Mouse (Mus musculus) C2C12 (cell line): Measurements from ENCODE around the gene Kcnh2. TPM values are rescaled to one million over a fixed set of nuclear protein-coding genes. Genes with fewer than 3 reads are reported as not detected.
A peak's percentile ranks its signal among the peaks of the same experiment; 100 is the strongest.

Experiments used
- H3K27me3 ChIP-seq: one replicate; pipeline ENCODE4 v1.6.1; 2011; ENCODE audit not compliant: control insufficient read depth, insufficient read depth, insufficient read length
- H3K36me3 ChIP-seq: one replicate; pipeline ENCODE4 v1.6.1; 2011; ENCODE audit not compliant: control insufficient read depth, insufficient read depth
- H3K4me3 ChIP-seq: one replicate; pipeline ENCODE4 v1.5.1; 2011; ENCODE audit warnings: mild to moderate bottlenecking, control low read depth; ENCODE audit not compliant: poor library complexity, insufficient read depth, severe bottlenecking
- H3K79me2 ChIP-seq: one replicate; pipeline ENCODE4 v1.6.1; 2011; ENCODE audit not compliant: control insufficient read depth, insufficient read depth
- H3K79me3 ChIP-seq: one replicate; pipeline ENCODE4 v1.6.1; 2011; ENCODE audit warnings: low read depth, control low read depth
- H3ac ChIP-seq: one replicate; pipeline ENCODE3; 2011; ENCODE audit warnings: low read depth; ENCODE audit not compliant: control insufficient read depth, insufficient read length
- CEBPB ChIP-seq: IDR thresholded peaks from one replicate; pipeline ENCODE4 v1.6.1; 2011; ENCODE audit warnings: low read depth, mild to moderate bottlenecking, control low read depth, moderate library complexity
- CTCF ChIP-seq: IDR thresholded peaks from one replicate; pipeline ENCODE4 v1.5.1; 2011; ENCODE audit not compliant: control insufficient read depth, insufficient read depth, insufficient read length
- FOSL1 ChIP-seq: IDR thresholded peaks from one replicate; pipeline ENCODE4 v1.8.0; 2011; ENCODE audit warnings: mild to moderate bottlenecking, low read length; ENCODE audit not compliant: poor library complexity, insufficient read depth, severe bottlenecking
- MAX ChIP-seq: IDR thresholded peaks from one replicate; pipeline ENCODE4 v1.6.1; 2011; ENCODE audit warnings: mild to moderate bottlenecking, control low read depth
- MYOD1 ChIP-seq: IDR thresholded peaks from one replicate; pipeline ENCODE4 v1.6.1; 2011; ENCODE audit warnings: low read depth; ENCODE audit not compliant: control insufficient read depth, insufficient read length
- MYOG ChIP-seq: IDR thresholded peaks from one replicate; pipeline ENCODE4 v1.6.1; 2011; ENCODE audit not compliant: control insufficient read depth, insufficient read length; ENCODE audit errors: extremely low read depth
- USF1 ChIP-seq: IDR thresholded peaks from one replicate; pipeline ENCODE4 v1.6.1; 2011; ENCODE audit warnings: low read depth, mild to moderate bottlenecking, control low read depth, moderate library complexity
- polyA plus RNA-seq: library from polyadenylated mRNA; unstranded; fragments of >200 nt; fragmentation: generic; extraction: Trizol; gene quantifications from one replicate; pipeline ENCODE4 v1.2.1, GENCODE M21; 2012; ENCODE audit warnings: missing spikeins

Kcnh2 gene
- polyA plus RNA-seq, 1 experiment: 3.1 TPM

DNA sequence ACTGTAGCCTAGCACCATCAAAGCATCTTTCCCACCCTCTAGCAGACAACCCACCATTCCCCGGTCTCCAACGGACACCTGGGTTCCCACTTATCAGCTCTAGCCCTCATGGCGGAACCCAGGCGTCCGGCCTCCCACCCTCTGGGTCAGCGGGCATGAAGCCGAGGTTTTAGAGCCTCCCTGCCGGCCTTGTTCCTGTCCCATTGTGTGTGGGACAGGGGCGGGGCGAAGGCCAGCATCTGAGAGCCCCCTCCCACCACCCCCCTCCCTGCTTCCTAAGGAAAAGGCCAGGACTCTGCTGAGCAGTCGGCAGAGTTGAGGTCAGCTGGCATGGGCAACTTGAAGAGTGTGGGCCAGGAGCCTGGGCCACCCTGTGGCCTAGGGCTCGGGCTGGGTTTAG, 13.1 kb upstream of the Kcnh2 start, which contains the start of gene Nos3:
Gene Nos3 (plus strand): TSS at position 303 of the 400 bp plus-strand sequence.
- H3K79me2 ChIP-seq: no peaks in the 10 kb centered on the region
- no peak within 1 kb of the TSS for H3ac ChIP-seq
- H3K79me3 ChIP-seq: no peaks in the 10 kb centered on the region
- TF ChIP-seq MYOG (no peak), MAX (no peak), FOSL1 (no peak), USF1 (no peak), MYOD1 (no peak), CEBPB (no peak)
- no peaks in the 10 kb centered on the region for H3K36me3 ChIP-seq
- H3K27me3 ChIP-seq: peaks cover 20% of the 10 kb centered on the region
- no peak within 1 kb of the TSS for H3K4me3 ChIP-seq

DNA sequence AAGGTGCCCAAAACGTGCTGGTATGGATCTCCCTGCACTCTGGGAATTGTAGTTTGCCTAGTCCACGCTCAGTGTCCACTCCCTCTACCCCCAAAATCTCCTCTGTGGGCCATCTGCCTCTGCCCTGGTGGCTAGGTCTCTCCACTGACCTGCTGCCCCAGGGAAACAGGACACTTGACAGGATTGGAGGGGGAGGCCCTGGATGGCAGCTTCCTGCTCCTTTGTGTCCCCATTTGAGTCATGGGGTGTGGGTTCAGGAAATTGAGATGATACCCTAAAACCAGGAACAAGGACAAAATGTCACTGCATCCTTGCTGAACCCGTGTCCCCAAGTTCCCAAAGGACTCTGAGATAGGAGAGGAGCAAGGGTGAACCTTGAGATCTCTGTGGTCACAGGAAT, 12.7 kb upstream of the Kcnh2 start:
- Histone ChIP-seq H3K4me3 (no peak overlapping the region), H3K79me2 (no peaks in the 10 kb centered on the region), H3ac (no peak overlapping the region), H3K27me3 (peaks cover 20% of the 10 kb centered on the region), H3K79me3 (no peaks in the 10 kb centered on the region), H3K36me3 (no peaks in the 10 kb centered on the region)
- TF ChIP-seq MYOG (no peak), CTCF (no peak), MYOD1 (no peak), FOSL1 (no peak), MAX (no peak), USF1 (no peak)

DNA sequence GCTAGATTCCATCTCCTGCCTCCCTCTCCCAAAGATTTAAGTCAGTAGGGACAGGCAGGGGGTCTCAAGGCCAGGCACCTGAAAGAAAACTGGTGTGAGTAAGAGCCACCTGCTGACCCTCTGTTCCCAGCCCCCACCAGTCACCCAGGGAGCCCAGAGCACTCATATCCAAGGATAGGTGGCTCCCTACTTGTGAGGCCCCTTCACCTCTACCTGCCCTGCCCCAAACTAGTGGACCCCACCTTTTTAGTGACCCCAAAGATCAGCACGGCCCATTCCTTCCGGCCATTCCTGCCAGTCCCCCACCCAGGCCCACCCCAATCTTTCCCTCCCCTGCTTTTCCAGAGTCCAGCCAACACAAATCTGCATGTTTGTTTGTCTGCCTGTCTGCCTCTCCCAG, 12.1 kb upstream of the Kcnh2 start:
- peaks cover 20% of the 10 kb centered on the region for H3K27me3 ChIP-seq
- H3ac ChIP-seq: no peak overlapping the region
- H3K4me3 ChIP-seq: no peak overlapping the region
- H3K79me3 ChIP-seq: no peaks in the 10 kb centered on the region
- H3K79me2 ChIP-seq: no peaks in the 10 kb centered on the region
- TF ChIP-seq CTCF (no peak), FOSL1 (no peak), CEBPB (no peak), USF1 (no peak), MAX (no peak), MYOG (no peak), MYOD1 (no peak)
- H3K36me3 ChIP-seq: no peaks in the 10 kb centered on the region

DNA sequence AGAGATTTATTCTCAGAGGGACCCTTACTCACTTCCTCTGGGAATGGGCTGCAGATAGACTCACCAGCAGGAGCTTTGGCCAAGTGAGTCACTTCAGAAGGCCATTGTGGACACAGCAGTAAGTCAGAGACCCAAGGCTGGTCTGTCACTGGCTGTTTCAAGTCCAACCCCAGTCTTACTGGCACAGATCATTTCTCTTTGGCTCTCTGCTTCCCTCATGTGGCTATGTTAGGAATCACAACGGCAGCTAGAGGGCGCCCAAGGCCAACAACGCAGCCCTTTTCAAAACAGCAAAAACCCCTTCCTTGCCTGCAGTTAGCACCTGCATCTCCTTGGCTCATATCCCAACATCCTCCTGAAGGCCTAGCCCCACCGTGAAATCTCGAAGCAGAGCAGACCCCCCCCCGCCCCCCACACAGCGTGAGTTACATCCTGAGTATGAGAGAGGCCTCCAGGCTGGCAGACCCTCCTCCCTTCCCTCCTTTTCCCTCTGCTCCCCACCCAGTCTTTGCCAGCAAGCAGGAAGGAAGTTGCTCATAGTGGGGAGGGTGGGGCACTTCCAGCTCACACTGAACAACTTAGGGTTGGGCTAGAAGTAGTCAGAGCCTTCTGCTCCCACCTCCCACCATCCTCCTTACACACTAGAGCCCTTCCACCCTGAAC, 9.5 kb upstream of the Kcnh2 start:
- no peaks in the 10 kb centered on the region for H3K79me3 ChIP-seq
- H3K79me2 ChIP-seq: no peaks in the 10 kb centered on the region
- no peaks in the 10 kb centered on the region for H3K36me3 ChIP-seq
- peaks cover 5% of the 10 kb centered on the region for H3K27me3 ChIP-seq
- peak; percentile 90 for TF ChIP-seq CTCF
- no peak for TF ChIP-seq FOSL1
- no peak overlapping the region for H3ac ChIP-seq
- no peak overlapping the region for H3K4me3 ChIP-seq

DNA sequence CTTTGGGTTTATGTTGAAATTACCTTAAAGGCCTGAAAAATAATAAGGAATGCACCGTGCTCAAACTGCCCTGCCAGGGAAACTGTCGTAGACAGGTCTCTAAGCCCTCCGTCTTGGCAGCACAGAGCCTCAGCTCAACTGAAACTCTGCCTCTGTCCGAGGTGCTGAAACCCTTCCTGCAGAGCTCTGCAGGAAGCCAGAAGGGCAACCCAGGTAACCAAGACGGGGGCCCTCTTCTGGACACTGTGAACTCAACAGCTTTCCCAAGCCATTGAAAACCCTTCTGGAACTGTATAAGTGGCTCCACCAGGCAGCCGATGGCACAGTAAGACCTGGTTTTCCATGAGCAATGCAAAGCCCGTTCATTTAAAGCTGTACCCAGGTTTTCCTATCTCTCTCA, 6.1 kb upstream of the Kcnh2 start:
- Histone ChIP-seq H3K4me3 (no peak overlapping the region), H3ac (no peak overlapping the region), H3K27me3 (peaks cover 3% of the 10 kb centered on the region), H3K79me3 (no peaks in the 10 kb centered on the region), H3K36me3 (no peaks in the 10 kb centered on the region), H3K79me2 (no peaks in the 10 kb centered on the region)
- TF ChIP-seq MAX (peak; percentile 25), MYOG (no peak), FOSL1 (no peak), USF1 (no peak)

DNA sequence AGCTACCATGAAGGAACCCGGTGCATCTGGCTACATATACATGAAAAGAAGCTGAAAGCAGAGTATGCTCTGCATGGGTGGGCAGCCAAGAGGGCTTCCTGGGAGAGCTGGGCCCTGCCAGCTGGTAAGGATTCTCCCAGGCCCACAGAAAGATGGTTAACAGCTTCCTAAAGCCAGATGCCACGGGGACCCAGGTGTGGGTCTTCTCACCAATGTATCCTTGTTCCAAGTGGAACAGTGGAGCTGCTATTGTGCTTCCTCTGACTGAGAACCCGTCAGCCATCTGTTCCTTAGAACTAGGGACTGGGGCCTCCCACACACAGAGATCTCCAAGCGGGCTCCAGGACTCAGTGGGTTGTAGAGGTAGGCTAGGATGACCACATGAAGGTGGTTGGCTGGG, 5.4 kb upstream of the Kcnh2 start:
- Histone ChIP-seq H3K79me2 (no peaks in the 10 kb centered on the region), H3K79me3 (no peaks in the 10 kb centered on the region), H3ac (no peak overlapping the region), H3K4me3 (no peak overlapping the region), H3K36me3 (no peaks in the 10 kb centered on the region), H3K27me3 (peaks cover 3% of the 10 kb centered on the region)
- TF ChIP-seq CTCF (no peak), USF1 (no peak), MYOD1 (no peak), FOSL1 (no peak)
